Mouse (Mus musculus) left cerebral cortex, adult 2 months (tissue): ENCODE measurements around the gene Nlrc5. TPM values are rescaled to one million over a fixed set of nuclear protein-coding genes. Genes with fewer than 3 reads are reported as not detected.
A peak's percentile ranks its signal among the peaks of the same experiment; 100 is the strongest.

Experiments
- DNase-seq, 2 experiments: peaks; one replicate each; pipeline ENCODE4 v3.0.0; 2021 to 2022; ENCODE audit warnings: low spot score in 2 of 2, mixed read lengths in 1 of 2; ENCODE audit errors: extremely low spot score in 1 of 2
- H3K27ac ChIP-seq: fragments of 200-600 bp; 2 replicates; pipeline ENCODE4 v1.8.1; 2022
- H3K4me3 ChIP-seq: fragments of 200-600 bp; 2 replicates; pipeline ENCODE4 v1.8.1; 2022
- CTCF ChIP-seq: fragments of 200-600 bp; IDR thresholded peaks from 2 replicates; pipeline ENCODE4 v1.8.1; 2022; ENCODE audit warnings: antibody characterized with exemption, mild to moderate bottlenecking, moderate library complexity
- intact Hi-C: fragments of 180-260 bp; cut with DNase I; formaldehyde crosslinking; loops from one replicate; pipeline ENCODE4 v1.15.1; 2025
- microRNA-seq, 2 experiments: library from miRNA; unstranded; fragments of <30 nt; microRNA quantifications; one replicate each; pipeline ENCODE4 v1.2.0; 2021
- total RNA-seq, 2 experiments: library from RNA; stranded (reverse); gene quantifications; 2 replicates each; pipeline ENCODE4 v1.2.3; 2021

Nlrc5 gene
- total RNA-seq, 2 experiments from 2014 or later: 0.51 to 0.59 TPM

DNA sequence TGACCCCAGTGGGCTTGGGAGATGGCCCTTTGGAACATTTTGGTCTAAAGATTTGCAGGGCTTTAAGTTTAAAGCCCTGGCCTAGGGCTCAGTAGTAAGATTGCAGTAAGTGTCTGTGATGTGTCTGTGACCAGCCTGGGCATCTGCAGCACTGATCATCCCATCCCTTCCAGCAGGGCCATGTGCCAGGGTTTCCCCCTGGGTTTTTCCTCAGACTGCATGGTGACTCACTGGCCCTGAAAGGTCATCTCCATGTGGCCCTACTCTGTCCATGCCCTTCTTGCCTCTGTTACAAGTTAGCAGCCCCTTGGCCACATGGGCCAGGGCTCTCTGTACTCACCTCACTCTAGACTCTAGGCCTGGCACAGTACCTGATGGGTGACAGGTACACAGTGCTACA, 130.3 kb downstream of the Nlrc5 start:
- no peak for TF ChIP-seq CTCF
- DNase-seq: no peak
- no peak overlapping the region for H3K4me3 ChIP-seq
- intact Hi-C loops: no loop called here
- no peak overlapping the region for H3K27ac ChIP-seq

DNA sequence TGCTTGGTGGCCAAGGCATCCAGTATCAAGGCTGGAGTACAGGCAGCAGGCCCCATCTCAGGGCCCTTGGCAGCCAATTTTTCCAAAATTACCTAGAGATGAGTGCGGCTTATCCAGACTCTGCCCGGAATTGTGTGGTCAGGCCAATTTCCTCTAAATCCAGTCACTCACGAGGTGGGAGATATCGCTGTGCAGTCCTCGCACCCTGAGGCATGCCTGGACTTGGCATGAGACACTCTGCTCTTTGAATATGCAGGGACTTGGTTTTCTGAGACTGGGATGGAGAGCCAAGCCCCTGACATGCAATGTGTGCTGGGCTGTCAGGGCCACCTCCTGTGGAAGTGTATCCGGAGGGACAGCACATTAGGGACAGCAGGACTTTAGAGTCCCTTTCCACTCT, 131.9 kb downstream of the Nlrc5 start:
- no peak for DNase-seq
- intact Hi-C loops: no loop called here
- TF ChIP-seq CTCF: no peak
- no peak overlapping the region for H3K27ac ChIP-seq
- H3K4me3 ChIP-seq: no peak overlapping the region

DNA sequence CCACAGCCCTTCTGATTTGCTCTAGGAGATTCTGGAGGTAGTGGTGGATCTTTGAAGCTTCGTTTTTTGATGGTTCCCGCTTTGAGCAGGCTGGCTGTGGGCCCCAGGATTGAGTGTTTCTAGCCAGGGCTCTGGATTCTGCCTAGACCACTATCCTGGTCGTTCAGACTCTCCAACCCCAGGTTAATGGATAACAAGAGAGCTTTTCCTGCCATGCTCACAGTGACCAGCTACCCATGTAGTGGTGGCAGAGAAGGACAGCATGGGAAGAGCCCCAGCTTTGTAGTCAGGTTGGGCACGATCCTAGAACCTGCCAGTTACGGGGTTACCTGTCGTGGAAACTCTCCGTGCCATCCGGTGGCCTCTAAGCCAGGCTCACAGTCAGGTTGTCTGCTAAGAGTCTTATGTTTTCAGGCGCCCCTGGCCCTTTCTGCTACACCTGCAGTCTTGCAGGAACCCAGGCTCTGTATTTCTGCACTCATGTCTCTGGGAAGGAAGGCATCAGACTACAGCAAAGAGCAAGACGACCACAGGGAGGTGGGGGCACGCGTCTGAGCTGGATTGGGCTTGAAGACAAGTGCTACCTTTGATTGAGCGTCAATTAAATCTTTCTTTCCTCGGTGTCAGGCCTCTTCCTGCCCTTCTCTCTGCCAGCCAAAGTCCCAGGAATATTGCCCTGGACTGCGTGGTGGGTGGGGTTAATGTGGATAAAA, 132.4 kb downstream of the Nlrc5 start:
- no peak for DNase-seq
- TF ChIP-seq CTCF: no peak
- no peak overlapping the region for H3K4me3 ChIP-seq
- H3K27ac ChIP-seq: no peak overlapping the region
- intact Hi-C loops: no loop called here

DNA sequence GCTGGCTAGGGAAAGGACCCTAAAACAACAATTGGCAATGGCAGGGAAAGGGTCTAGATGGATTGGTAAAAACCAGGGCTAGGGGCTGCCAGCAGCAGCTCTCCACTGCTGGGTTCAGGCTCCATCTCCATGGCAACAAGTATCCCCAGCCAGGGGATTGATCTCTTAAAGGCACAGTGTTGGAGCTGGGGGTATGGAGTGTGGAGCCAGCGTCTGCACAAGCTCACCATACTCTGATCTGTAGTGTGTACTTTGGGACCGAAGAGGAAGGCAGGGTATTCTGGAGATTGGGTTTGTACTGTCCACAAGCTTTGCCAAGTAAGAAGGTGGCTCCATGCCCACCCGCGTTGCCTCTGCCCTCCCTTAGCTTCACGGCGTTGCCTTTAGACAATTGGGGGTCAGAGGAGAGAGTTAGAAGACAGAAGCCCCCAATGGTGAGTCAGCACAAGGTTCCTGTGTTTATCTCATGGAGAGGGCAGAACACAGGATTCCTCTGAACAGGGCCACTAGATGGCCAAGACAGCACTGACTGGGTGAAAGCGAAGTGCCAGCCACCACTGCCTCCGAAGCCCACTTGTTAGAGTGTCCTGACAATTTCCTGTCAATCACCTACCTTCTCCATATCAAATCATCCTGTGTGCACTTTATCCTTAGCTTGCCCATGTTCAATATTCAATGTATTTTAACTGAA, 133.1 kb downstream of the Nlrc5 start:
- Histone ChIP-seq H3K4me3 (no peak overlapping the region), H3K27ac (no peak overlapping the region)
- no peak for DNase-seq
- TF ChIP-seq CTCF: no peak; the same call in 1 of the 2 replicates
- intact Hi-C loops: no loop called here

DNA sequence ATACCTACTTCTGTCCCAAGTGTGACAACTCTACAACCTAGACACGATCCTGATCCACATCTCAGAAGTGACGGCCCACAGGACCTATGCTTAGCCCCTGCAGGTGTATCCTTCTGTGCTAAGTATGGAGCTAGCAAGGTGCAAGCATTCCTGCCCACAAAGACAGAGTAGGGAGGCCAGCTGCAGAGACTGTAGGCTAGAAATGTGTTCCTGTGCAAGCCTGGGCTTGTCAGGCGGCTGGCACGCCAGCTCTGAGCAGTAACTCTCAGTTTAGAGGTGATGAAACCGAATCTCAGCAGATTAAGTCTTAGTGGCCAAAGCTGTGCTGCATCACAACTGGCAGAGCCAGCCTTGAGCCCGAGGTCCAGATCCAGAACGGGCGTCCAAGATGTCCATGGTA, 133.9 kb downstream of the Nlrc5 start:
- Histone ChIP-seq H3K4me3 (no peak overlapping the region), H3K27ac (no peak overlapping the region)
- DNase-seq: no peak
- intact Hi-C loops: no loop called here
- TF ChIP-seq CTCF: no peak

DNA sequence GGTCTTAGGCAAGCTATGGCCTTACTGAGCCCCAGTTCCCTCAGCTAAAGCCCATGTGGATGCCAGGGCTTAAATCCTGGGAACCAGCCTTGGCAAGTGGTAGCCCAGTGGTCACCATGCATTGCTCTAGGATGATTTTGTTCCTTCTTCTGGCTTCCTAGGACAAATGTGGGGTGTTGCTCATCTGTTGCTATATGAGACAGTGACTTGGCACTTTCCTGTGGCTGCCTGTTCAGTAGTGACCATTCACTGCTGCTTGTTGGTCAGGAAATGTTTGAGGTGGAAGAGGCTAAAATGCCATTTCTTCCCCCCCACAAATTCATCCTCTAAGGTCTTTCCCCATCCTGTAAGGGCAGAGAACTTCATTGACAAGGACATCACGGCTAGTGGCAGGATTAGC, 135.3 kb downstream of the Nlrc5 start:
- intact Hi-C loops: no loop called here
- H3K27ac ChIP-seq: no peak overlapping the region
- no peak for TF ChIP-seq CTCF
- no peak overlapping the region for H3K4me3 ChIP-seq
- no peak for DNase-seq

DNA sequence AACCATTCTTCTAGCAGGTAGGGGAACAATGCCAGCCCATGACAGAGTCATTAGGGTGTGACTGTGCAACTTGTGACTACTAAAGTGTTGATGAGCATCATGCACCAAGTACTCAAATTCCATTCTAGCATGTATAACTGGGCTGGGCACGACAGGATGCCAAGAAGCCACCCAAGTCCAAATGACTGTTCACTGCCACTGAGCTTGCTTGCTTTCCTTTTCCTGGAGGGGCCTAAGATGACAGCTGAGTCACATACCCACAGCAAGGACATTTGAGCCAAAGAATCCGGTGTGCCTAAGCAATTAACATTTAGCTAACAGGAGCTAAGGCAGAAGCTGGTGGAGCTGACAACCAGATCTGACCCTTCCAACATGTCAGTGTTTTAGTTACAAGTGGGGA, 137.7 kb downstream of the Nlrc5 start:
- DNase-seq: no peak
- no peak overlapping the region for H3K27ac ChIP-seq
- no peak for TF ChIP-seq CTCF
- no peak overlapping the region for H3K4me3 ChIP-seq
- intact Hi-C loops: no loop called here

DNA sequence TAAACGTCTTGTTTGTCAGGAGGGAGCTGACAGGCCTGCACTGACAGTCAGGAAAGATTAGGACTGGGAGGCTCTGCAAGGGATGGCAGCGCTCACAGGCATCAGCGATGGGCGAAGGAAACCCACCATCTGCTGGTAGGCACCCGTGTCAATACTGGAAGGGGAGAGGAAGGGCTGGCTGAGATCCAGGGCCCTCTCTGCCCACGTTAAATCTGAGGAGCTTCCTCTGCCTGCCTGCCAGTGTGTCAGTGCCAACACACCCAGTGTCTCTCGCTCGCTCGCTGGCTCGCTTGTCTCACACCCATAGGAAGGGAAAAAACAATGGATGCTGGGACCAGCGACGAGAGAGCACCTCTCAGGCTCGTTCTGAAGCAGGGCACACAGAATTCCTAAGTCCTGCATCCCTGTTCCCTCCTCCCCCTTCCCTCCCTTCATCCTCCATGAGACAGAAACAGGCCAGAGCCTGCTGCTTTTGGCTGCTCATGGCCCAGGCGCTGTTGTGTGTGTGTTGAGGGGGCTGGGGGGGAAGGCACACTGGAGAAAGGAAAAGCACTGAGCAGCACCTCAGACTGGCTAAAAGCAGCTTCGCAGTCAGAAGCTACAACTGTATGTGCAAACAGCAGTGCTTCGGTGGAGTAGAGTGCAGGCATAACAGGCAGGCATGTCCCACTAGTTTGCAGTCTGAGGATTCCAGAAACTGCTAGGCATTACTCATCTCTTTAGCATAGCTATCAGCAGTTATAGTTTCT, 140.2 kb downstream of the Nlrc5 start:
- TF ChIP-seq CTCF: no peak
- DNase-seq: peak; percentile 64 to 76
- H3K4me3 ChIP-seq: no peak overlapping the region
- peak overlapping the region; percentile 42; the same call in 1 of the 2 replicates for H3K27ac ChIP-seq
- intact Hi-C loops: no loop called here

DNA sequence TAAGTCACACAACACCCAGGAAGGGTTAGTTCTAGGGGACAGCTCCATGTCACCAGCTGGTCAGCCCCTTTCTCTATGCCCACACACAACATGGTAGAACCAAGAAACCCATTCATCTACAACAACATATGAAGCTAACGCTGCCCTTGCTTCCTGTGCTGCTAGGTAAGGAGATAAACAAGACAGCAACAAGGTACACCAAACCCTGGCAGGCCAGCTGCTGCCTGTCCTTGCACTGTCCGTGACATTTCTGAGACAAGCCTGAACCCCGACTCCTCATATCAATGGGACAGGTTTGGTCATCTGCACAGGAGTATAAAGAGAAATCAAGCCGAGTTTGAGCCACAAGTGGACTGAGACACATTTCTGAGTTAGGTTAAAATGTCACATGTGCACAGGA, 141.0 kb downstream of the Nlrc5 start:
- Histone ChIP-seq H3K27ac (no peak overlapping the region), H3K4me3 (no peak overlapping the region)
- no peak for DNase-seq
- no peak for TF ChIP-seq CTCF
- intact Hi-C loops: no loop called here

Small RNA genes within 50 kb of the gene (microRNA-seq; reads per million reads assigned to microRNA genes)
- 0 reads per million in 2 experiments for gene Mir7072

Other genes with a start within 250 kb of the Nlrc5 start
- gene Nup93, start 219.8 kb upstream of the Nlrc5 start, total RNA-seq: 10 to 100 TPM; 48.7 to 51.4 TPM
- gene Slc12a3, start 105.2 kb upstream of the Nlrc5 start, total RNA-seq: under 1 TPM; 0.29 to 0.68 TPM
- 10 to 100 TPM; 68.3 to 78.2 TPM for gene Herpud1, start 47.9 kb upstream of the Nlrc5 start, total RNA-seq
- 10 to 100 TPM; 19.9 to 26.1 TPM for gene Cpne2, start 98.6 kb downstream of the Nlrc5 start, total RNA-seq
- 10 to 100 TPM; 28.1 to 32.9 TPM for gene Rspry1, start 167.6 kb downstream of the Nlrc5 start, total RNA-seq
- 10 to 100 TPM; 34.8 to 38.3 TPM for gene Fam192a, start 167.6 kb downstream of the Nlrc5 start, total RNA-seq
- 100 to 1,000 TPM; 147 TPM for gene Arl2bp, start 232.2 kb downstream of the Nlrc5 start, total RNA-seq